Mouse (Mus musculus) kidney, adult 2 months (tissue): ENCODE data around the gene Zfp598.

Source experiments
- CTCF ChIP-seq: fragments of 200-500 bp; conservative IDR thresholded peaks from 2 replicates; pipeline ENCODE4 v1.5.1; 2011; ENCODE audit warnings: low read depth, mild to moderate bottlenecking, control low read depth, low read length, moderate library complexity, mixed read lengths; ENCODE audit not compliant: insufficient read depth, insufficient read length
- POLR2A ChIP-seq: fragments of 200-500 bp; IDR thresholded peaks from one replicate; pipeline ENCODE4 v1.6.1; 2011; ENCODE audit warnings: low read depth, low read length, control low read depth

DNA sequence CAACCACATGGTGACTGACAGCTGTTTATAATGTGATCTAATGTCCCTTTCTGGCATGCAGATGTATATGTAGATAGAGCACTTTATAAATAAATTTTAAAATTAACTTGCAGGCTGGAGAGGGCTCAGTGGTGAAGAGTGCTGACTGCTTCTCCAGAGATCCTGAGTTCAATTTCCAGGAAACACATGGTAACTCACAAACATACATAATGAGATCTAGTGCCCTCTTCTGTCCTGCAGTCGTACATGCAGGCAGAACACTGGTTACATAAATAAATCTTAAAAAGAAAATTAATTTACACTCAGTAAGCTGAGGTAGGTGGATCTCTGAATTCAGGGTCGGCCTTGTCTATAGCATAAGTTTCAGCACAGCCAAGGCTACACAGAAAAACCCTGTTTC is 39.2 kb downstream of the Zfp598 start:
- TF ChIP-seq CTCF (0 out of 2 replicates have a peak, but pooled peaks have one; percentile 1), POLR2A (no peak)
